In the genomic region with DNA sequence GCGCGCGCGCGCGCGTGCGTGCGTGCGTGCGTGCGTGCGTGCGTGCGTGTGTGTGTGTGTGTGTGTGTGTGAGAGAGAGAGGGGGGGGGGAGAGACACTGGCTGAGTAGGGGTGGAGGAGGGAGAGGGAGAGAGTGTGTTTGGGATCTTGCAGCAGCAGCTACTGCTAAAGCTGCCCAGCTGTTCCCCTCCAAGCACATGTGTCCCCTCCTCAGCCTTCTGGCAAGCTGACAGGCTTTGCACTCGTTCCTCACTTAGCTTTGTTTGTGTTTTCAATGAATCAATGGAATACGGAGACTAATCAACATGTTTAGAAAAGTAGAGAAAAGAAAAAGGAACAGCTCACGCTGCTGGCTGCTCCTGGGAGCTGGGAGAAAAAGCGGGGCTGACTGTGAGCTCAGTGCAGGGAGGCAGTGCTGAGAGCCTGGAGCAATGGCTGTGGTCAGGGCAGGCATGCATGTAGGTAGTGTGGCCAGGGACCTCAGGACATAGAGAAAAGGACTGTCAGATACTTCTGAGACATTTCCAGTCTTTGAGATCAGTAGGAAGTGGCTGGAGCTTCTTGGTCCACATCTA, we compare ENCODE assay signal across 11 mouse cellular contexts. TPM values are rescaled to one million over a fixed set of nuclear protein-coding genes. Genes with fewer than 3 reads are reported as not detected.
A peak's percentile ranks its signal among the peaks of the same experiment; 100 is the strongest.
DNase-seq lines count a peak whose midpoint lies in the region; ATAC-seq and TF ChIP-seq lines count a peak whose summit lies in the region.
"Had no signal": no experiment of that assay in that cellular context is flagged by ENCODE, and none has a peak within 500 bp of the region (broad histone marks: within the 10 kb centered on the region; RNA-seq: fewer than 3 reads in every experiment).

No protein-coding gene starts in this region.

- H3K4me1 ChIP-seq in forebrain, embryonic 13.5 days: peaks cover 17% of the 10 kb centered on the region
- no peaks in the 10 kb centered on the region for H3K4me1 ChIP-seq in forebrain, embryonic 11.5 days (replicated peaks; ENCODE audit: control insufficient read depth, insufficient read depth, low read length)
- no peaks in the 10 kb centered on the region for H3K4me1 ChIP-seq in stomach, postnatal 0 days (replicated peaks; ENCODE audit: control insufficient read depth, insufficient read depth)
- H3K4me1 ChIP-seq: heart, embryonic 12.5 days had no signal

- no peaks in the 10 kb centered on the region for H3K27me3 ChIP-seq in forebrain, embryonic 13.5 days
- H3K27me3 ChIP-seq in forebrain, embryonic 11.5 days (ENCODE audit: control insufficient read depth, insufficient read depth, low read length): no peaks in the 10 kb centered on the region
- no peaks in the 10 kb centered on the region for H3K27me3 ChIP-seq in stomach, postnatal 0 days (ENCODE audit: control insufficient read depth, insufficient read depth, low read length)
- H3K27me3 ChIP-seq: heart, embryonic 12.5 days had no signal

- H3K27ac ChIP-seq in forebrain, embryonic 13.5 days: peak overlapping the region; percentile 80
- no peak overlapping the region for H3K27ac ChIP-seq in forebrain, embryonic 11.5 days (ENCODE audit: low read depth, low read length)
- no peak overlapping the region for H3K27ac ChIP-seq in stomach, postnatal 0 days (replicated peaks)

- DNase-seq in forebrain, embryonic 11.5 days (ENCODE audit: low spot score): no peak
- peak; percentile 67 to 75 for DNase-seq in kidney, postnatal 4 days
- DNase-seq in kidney, postnatal 25 days: no peak
- DNase-seq in right cerebral cortex, postnatal 10 days (ENCODE audit: low spot score in 2 of 2): peak; percentile 62 to 77
- no peak for DNase-seq in right cerebral cortex, postnatal 25 days
- DNase-seq in stomach, postnatal 0 days (ENCODE audit: low spot score): no peak
- DNase-seq in embryo, embryonic 10 days (ENCODE audit: low spot score): no peak
- DNase-seq: cerebellum, postnatal 14 days had no signal

- ATAC-seq in forebrain, embryonic 13.5 days: peak; percentile 84
- no peak for ATAC-seq in forebrain, embryonic 11.5 days (replicated peaks; ENCODE audit: low FRiP score)
- ATAC-seq in stomach, postnatal 0 days (ENCODE audit: low FRiP score, low TSS enrichment): peak; percentile 68; the same call in 1 of the 2 replicates
- ATAC-seq: inflammation-experienced regulatory T-cells, adult 6 months had no signal

- H3K4me2 ChIP-seq in forebrain, embryonic 13.5 days: no peak overlapping the region
- H3K4me2 ChIP-seq in forebrain, embryonic 11.5 days (ENCODE audit: low read depth, low read length, severe bottlenecking): no peak overlapping the region
- no peak overlapping the region for H3K4me2 ChIP-seq in stomach, postnatal 0 days (replicated peaks; ENCODE audit: low read depth)
- H3K4me2 ChIP-seq: heart, embryonic 12.5 days had no signal

- WGBS in forebrain, embryonic 13.5 days: 77% methylated on average over 14 of the region's 19 CpGs
- 79% methylated on average over 19 of the region's 19 CpGs for WGBS in forebrain, embryonic 11.5 days
- WGBS in stomach, postnatal 0 days: 84% methylated on average over 19 of the region's 19 CpGs

- no peak for TF ChIP-seq EP300 in stomach, postnatal 0 days (optimal IDR thresholded peaks at IDR 0.05)

- H3K9ac ChIP-seq in forebrain, embryonic 13.5 days: no peak overlapping the region
- H3K9ac ChIP-seq in forebrain, embryonic 11.5 days (ENCODE audit: low read length): no peak overlapping the region
- H3K9ac ChIP-seq in stomach, postnatal 0 days (ENCODE audit: low read length): no peak overlapping the region
- H3K9ac ChIP-seq: heart, embryonic 12.5 days had no signal

- H3K9me3 ChIP-seq in forebrain, embryonic 13.5 days (replicated peaks): no peaks in the 10 kb centered on the region
- H3K9me3 ChIP-seq in forebrain, embryonic 11.5 days (ENCODE audit: control insufficient read depth, low read length): no peaks in the 10 kb centered on the region
- H3K9me3 ChIP-seq in stomach, postnatal 0 days (ENCODE audit: control insufficient read depth, low read length): no peaks in the 10 kb centered on the region
- H3K9me3 ChIP-seq: heart, embryonic 12.5 days had no signal

- peaks cover 96% of the 10 kb centered on the region for H3K36me3 ChIP-seq in forebrain, embryonic 13.5 days (ENCODE audit: poor library complexity, severe bottlenecking)
- H3K36me3 ChIP-seq in forebrain, embryonic 11.5 days (ENCODE audit: control insufficient read depth, insufficient read depth, low read length): peaks cover 16% of the 10 kb centered on the region
- peaks cover 19% of the 10 kb centered on the region for H3K36me3 ChIP-seq in stomach, postnatal 0 days (ENCODE audit: control insufficient read depth, insufficient read depth, low read length)

- no peak overlapping the region for H3K4me3 ChIP-seq in forebrain, embryonic 13.5 days
- H3K4me3 ChIP-seq in forebrain, embryonic 11.5 days (ENCODE audit: low read depth, low read length): no peak overlapping the region
- no peak overlapping the region for H3K4me3 ChIP-seq in stomach, postnatal 0 days (ENCODE audit: low read depth, low read length)
- H3K4me3 ChIP-seq: heart, embryonic 12.5 days had no signal

- no peak for TF ChIP-seq CTCF in stomach, postnatal 0 days (IDR thresholded peaks at IDR 0.05; ENCODE audit: low read depth)

RNA-seq across cellular contexts. Expression of gene Sh2b2, which starts 57.1 kb away (rescaled TPM):
- 17.4 and 19.9 TPM in 2 replicates for polyA plus RNA-seq in forebrain, embryonic 13.5 days (2015; fragmentation: Nextera tagmentation; extraction: Ambion mirVana)
- 17.1 TPM in 2 replicates for polyA plus RNA-seq in forebrain, embryonic 11.5 days (2014; fragmentation: Nextera tagmentation; extraction: Ambion mirVana)
- 0.92 and 1.1 TPM in 2 replicates for polyA plus RNA-seq in stomach, postnatal 0 days (2015; fragmentation: Nextera tagmentation; extraction: Ambion mirVana)

Comparison
In these comparisons a context has a peak if more than half of its experiments do, and no peak if none do; other contexts are left out.
1. DNase-seq: peak in kidney, postnatal 4 days (2 of 2) and right cerebral cortex, postnatal 10 days (2 of 2); none in forebrain, embryonic 11.5 days (single experiment), kidney, postnatal 25 days (0 of 2), right cerebral cortex, postnatal 25 days (single experiment), stomach, postnatal 0 days (single experiment) and embryo, embryonic 10 days (single experiment).